Mouse (Mus musculus): Measurements from ENCODE around the gene Sult2b1.

The Sult2b1 gene

GRCm38 (mm10) chr7:45784524-45785372 is at the start of gene Sult2b1:
Sult2b1 (minus strand) TSS chr7:45784669.
- DNase-seq (ENCODE audit: inconsistent age in 2 of 2, low spot score in 1 of 2) = peak; percentile 67 to 75

DNA sequence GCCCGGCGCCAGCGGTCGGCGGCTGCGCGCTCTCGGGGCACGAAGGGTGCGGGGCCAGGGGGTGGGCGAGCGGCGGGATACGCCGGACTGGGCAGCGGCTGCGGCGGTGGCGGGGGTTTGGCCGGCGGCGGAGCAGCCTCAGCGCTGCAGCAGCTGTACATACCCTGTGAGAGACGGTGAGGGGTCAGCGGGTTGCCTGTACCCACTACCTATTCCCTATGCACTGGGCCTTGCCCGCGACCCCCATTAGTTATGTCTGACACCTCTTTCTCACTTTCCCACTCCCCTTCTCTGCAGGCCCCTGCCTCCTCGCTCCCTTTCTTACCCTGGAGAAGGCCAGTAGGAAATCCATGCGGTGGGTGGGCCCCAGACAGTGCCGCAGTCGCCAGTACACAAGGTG is 49.5 kb upstream of the Sult2b1 start:
- DNase-seq (ENCODE audit: inconsistent age in 2 of 2, low spot score in 1 of 2) = no peak

GRCm38 (mm10) chr7:45833148-45833790 is 48.8 kb upstream of the Sult2b1 start:
- peak in 1 of 2 experiments; percentile 54 for DNase-seq (ENCODE audit: inconsistent age in 2 of 2, low spot score in 1 of 2)

DNA sequence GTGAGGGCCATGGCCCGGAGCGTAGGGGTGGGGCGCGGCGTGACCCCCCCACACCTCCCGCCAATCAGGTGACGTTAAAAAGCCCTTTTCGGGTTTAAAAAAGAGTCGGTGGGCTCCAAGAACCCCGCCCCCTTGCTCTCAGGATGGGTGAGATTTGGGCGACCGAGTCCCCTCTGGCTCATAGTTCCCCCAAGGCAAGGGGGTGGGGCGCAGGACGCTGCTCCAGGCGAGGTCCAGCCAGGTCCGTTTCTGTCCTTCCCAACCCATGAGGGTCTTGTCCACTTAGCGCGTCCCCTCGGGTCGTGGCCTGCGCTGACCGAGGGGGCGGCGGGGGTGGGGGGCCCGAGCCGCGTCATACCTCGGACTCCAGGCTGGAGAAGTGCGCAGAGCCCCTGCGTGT is 48.0 kb upstream of the Sult2b1 start:
- no peak for DNase-seq (ENCODE audit: inconsistent age in 2 of 2, low spot score in 1 of 2)

- no peak for DNase-seq (ENCODE audit: inconsistent age in 2 of 2, low spot score in 1 of 2)
Measured at GRCm38 (mm10) chr7:45831128-45831525, 46.7 kb upstream of the Sult2b1 start.

DNA sequence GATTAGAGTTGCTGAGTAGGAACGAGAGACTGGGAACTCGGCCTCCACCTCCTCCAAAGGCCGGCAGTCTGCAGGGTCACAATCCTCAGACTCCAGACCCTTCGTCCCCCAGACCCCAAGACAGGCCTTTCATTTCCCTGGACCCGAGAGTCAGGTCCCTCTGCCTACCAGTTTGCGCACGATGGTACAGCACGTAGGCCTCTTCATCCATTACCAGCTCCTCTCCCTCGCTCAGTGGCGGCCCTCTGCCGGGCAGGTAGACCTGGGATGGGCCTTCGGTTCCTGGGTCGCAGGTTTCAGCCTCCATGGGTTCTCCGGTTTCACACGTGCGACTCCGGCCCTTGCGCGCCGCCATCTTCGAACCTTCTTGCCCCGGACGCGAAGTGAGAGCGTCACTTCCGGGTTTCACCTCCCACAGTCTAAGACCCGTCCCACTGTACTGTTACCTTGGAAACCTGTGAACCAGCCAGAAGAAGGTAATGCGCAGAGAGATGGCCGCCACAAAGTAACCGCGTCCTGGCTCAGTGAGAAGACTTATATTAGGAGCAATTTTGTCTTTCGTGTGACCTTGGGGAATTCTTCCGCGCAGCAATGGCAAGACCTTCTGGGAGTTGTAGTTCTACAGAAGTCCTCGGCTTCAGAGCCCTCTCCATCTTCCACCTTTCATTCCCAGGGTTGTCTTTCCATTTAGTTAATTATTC is 46.1 kb upstream of the Sult2b1 start, which contains the start of gene Grwd1:
TSS of gene Grwd1 (minus strand) at position 518 of the 701 bp plus-strand sequence.
- peak; percentile 89 to 96 for DNase-seq (ENCODE audit: inconsistent age in 2 of 2, low spot score in 1 of 2)

DNA sequence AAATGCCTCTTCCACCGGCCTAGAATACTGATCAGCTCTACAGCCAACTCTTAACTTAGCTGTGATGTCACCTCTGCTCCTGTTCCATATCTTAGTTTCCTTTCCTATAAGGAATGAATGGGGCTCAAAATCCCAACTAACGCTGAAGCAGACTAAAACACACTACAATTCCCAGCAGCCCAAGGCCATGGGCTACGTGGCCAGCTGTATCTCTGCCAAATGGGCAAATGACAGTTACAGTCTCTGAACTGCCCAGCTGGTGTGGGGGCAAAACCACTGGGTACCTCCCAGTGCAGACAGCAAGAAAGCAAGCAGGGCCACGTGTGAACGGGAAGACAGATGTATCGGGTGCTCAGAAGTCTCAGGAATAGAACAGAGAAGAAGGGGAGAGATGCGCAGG is 42.2 kb upstream of the Sult2b1 start:
- peak in 1 of 2 experiments; percentile 66 for DNase-seq (ENCODE audit: inconsistent age in 2 of 2, low spot score in 1 of 2)

DNA sequence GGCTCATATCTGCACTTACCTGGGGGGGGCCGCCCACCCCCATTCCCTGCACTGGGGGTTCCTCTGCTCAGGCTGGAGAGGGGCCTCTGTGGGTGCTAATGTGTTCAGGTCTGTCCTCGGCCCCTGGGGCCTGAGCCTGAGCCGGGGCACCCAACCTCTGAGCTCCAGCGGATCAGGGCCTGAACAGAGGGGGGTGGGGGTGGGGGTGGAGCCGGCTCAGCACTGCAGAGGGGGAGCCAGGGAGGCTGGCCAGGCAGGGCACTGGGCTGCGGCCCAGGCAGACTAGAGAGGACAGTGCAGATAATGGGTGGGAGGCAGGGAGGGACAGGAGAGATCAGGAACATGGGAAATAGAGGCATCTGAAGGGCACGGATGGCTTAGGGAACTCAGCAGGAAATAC is 40.1 kb upstream of the Sult2b1 start, which contains the start of gene Kcnj14:
TSS of gene Kcnj14 (minus strand) at position 185 of the 400 bp plus-strand sequence.
- no peak for DNase-seq (ENCODE audit: inconsistent age in 2 of 2, low spot score in 1 of 2)

- no peak for DNase-seq (ENCODE audit: inconsistent age in 2 of 2, low spot score in 1 of 2)
Measured at GRCm38 (mm10) chr7:45820913-45821312, 36.4 kb upstream of the Sult2b1 start.

DNA sequence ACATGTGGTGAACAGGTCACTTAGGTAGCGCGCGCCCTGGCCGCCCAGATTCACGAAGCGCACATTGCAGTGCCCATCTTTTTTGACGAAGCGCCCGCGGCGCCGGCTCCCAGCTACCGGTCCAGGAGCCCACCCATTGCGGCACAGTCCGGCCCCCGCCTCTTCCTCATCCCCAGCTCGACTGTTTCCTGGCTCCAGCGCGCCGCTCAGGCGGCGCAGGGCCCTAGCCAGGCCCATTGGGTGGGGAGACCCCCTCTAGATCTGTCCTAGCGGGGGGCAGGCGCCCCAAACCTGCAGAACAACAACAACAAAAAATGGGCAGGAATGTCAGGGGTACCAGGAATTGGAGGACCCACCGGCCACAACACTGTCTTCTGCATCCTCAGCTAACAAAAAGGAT is 35.4 kb upstream of the Sult2b1 start:
- DNase-seq (ENCODE audit: inconsistent age in 2 of 2, low spot score in 1 of 2) = no peak

GRCm38 (mm10) chr7:45815984-45816351 is 31.5 kb upstream of the Sult2b1 start:
- no peak for DNase-seq (ENCODE audit: inconsistent age in 2 of 2, low spot score in 1 of 2)

DNA sequence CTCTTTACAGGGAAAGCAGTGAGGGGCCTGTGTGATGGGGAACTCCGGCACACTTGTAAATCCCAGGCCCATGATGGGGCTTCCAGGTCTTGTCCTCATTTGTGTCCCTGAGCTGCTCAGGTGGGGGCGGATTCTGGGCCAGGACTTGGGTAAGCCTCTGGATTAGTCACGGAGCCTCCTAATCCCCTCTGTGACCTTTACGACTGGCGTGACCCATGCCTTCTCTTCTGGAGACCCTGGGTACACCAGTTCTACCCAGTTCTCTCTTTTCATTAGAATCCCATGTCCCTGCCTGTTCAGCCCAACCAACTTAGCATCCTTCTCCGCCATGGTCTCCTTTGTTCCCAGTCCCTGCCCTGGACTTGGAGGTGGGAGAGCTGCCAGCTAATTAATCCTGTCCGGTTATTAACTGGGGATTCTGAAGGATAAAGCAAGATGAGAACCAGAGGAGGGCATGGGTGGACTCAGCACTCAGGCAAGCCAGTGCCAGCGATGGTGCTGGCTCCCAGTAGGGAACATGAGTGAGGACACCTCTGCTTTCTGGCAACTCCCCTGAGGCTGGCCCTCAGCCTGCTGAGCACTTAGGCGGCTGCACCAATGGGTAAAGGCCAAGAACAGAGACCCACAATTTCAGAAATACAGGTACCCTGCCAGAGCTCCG is 31.0 kb upstream of the Sult2b1 start:
- peak in 1 of 2 experiments; percentile 51 for DNase-seq (ENCODE audit: inconsistent age in 2 of 2, low spot score in 1 of 2)

DNA sequence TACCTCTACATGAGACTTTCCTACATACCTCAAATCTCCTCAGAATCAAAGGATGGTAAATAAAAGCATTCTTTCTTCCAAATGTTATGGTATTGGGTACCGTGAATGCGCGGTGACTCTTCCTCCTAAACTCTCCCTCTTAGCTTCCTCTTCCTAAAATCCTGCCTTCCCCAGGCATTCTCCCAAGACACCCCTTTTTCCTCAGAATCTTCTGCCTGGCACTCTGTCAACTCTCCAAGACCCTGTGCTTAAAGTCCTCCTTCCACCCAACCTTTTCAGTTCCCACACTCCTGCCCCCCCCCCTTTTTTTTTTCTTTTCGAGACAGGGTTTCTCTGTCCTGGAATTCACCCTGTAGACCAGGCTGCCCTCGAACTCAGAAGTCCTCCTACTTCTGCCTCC is 30.4 kb upstream of the Sult2b1 start:
- no peak for DNase-seq (ENCODE audit: inconsistent age in 2 of 2, low spot score in 1 of 2)

GRCm38 (mm10) chr7:45813787-45814779 is 29.6 kb upstream of the Sult2b1 start, which contains the start of gene Cyth2:
Cyth2 (minus strand) TSS chr7:45814581.
- DNase-seq (ENCODE audit: inconsistent age in 2 of 2, low spot score in 1 of 2) = peak; percentile 99 to 100

- DNase-seq (ENCODE audit: inconsistent age in 2 of 2, low spot score in 1 of 2) = peak in 1 of 2 experiments; percentile 43
Measured at GRCm38 (mm10) chr7:45812921-45813320, 28.5 kb upstream of the Sult2b1 start.

DNA sequence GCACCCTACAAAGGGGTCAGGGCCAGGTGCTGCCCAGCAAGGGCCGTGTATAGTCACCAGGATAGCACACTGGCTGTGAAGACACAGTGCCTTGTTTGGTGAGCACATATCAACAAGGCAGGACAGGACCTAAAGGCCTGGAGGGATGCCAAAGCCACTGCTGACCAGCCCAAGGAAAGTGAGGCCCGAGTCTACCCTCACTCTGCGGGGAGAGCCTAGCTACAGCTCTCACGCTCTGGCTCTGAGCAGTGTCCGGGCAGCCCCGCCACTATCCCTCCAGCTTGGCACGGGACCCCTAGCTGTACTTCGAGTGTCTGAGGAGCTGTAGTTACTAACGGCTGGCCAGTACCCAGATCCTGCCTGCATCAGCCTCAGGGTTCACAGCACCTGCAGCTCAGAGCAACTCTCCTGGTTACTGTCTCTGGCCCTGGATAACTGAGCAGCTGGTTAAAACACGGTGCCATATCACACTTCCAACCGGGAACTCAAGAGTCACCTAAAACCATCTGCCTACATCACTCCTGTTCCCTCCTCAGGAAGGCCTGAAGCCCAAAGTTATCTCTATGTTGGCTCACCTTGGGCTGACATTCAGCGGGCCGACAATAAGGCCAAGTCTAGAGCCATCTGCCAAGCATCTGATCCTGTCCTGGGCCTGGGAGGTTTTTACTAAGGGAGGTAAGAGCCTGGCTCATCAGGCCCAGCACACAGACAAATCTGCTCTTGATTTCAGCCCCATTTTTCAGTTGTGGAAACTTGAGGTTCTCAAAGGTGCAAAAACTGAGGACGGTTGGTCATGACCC is 25.0 kb upstream of the Sult2b1 start:
- peak in 1 of 2 experiments; percentile 57 for DNase-seq (ENCODE audit: inconsistent age in 2 of 2, low spot score in 1 of 2)

DNA sequence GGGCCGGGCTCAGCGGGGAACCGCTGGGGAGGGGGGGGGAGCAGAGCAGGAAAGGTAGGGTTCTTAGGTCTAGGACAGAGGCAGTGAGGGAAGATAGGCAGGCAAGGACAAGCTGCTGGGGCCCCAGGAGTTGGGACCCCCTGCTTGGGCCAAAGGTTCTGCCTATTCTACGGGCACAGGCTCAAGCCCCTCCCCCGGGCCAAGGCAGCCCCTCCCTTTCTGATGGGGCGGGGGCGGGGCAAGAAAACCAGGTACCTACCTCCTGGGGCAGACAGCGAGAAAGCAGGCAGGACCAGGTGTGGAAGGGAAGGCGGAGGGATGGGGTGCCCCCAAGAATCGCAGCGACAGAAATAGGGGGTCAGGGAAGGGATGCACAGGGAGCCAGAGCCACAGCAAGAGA is 24.0 kb upstream of the Sult2b1 start:
- DNase-seq (ENCODE audit: inconsistent age in 2 of 2, low spot score in 1 of 2) = peak in 1 of 2 experiments; percentile 44

DNA sequence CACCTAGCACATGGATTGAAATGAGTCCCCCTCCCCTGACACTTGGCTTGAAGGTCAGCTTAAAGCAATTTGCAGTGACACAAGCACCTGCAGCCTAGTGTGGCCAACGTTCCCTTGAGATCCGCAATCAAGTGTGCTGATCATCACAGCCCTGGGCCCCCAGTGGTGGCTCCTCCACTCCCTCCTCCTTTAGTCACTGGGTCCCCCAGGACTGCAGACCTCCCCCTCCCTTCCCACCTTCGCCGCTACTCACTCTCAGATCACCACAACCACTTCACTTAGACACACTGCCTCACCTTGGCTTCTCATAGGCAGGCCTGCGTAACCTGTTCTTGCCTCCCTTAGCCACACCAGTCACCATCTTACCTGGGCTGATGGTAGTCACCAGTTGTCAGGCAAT is 21.5 kb upstream of the Sult2b1 start:
- peak in 1 of 2 experiments; percentile 46 for DNase-seq (ENCODE audit: inconsistent age in 2 of 2, low spot score in 1 of 2)

GRCm38 (mm10) chr7:45802551-45802950 is 18.1 kb upstream of the Sult2b1 start:
- DNase-seq (ENCODE audit: inconsistent age in 2 of 2, low spot score in 1 of 2) = peak; percentile 81 to 87

Measured in adrenal gland, adult (tissue).